Mouse (Mus musculus): ENCODE results near the gene Nlrc5. TPM values are rescaled to one million over a fixed set of nuclear protein-coding genes. Genes with fewer than 3 reads are reported as not detected.
A peak's percentile ranks its signal among the peaks of the same experiment; 100 is the strongest.

Nlrc5 gene
- polyA plus RNA-seq, 1 experiment from 2014 or later: 0.34 TPM

DNA sequence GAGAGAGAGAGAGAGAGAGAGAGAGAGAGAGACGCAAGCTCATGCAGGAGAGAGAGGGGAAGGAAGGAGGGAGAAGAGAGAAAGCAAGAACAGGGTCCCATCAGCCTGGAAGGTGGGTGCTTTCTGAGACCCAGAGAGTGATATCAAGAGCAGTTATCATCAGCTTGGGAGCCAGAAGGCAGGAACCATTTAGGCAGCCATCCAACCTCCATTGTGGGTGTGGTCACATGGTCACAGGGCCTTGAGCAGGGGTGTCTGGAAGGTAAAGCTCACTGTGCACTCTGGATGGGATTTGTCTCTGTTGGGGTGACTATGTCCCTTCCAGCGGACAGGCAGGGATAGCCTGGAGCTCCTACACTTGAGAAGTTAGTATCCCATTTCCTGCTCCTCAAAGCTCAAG lies 105.9 kb downstream of the Nlrc5 start:
- peaks cover 12% of the 10 kb centered on the region for H3K4me1 ChIP-seq
- 88% methylated on average over 1 of the region's 2 CpGs for WGBS

DNA sequence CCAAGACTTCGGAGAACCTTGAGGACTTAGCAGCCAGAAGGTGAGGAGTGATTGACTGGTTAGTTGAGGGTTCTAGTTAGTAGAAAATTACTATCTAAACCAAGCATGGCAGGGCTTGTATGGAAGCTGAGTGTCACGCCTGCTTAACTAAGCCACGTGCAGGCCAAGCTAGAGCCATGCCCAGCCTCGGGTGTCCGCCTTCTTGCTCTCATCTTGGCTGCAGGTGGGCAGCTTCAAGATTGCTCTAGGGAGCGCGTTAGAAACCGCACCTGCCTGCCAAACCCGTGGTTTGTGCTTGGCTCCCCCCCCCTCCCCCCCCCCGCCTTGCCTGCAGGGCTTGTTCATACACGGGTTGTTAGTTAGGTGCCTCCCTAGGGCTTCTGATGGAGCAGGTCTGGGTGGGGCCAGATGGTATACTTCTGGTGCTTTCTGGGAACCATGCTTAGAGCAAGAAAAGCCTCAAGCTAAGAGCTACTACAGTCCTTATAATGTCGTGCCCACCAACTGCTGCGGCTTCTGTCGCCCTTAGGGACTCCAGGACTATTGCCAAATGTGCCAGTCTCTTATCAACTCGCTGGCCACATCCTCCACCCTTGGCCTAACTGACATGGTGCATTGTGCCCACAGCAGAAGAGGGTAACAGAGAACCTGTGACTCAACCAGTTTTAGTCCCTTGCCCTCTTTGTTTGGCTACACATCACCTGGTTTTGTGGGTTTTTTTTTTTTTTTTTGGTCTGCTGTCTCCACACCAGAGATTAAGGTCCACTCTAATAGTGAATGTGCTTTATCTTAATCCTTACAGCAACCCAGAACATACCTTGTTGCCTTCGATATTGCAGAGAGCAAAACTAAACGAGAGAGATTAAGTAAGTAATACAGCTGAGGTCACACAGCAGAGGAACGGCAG lies 107.0 kb downstream of the Nlrc5 start:
- Histone ChIP-seq H3K27ac (no peak overlapping the region), H3K9me3 (no peaks in the 10 kb centered on the region), H3K27me3 (peaks cover 2% of the 10 kb centered on the region; the same call in 1 of the 2 replicates), H3K36me3 (no peaks in the 10 kb centered on the region), H3K9ac (no peak overlapping the region), H3K4me3 (no peak overlapping the region), H3K4me2 (replicated peaks) (no peak overlapping the region), H3K4me1 (peaks cover 12% of the 10 kb centered on the region)
- 63% methylated on average over 18 of the region's 18 CpGs for WGBS
- no peak for ATAC-seq (ENCODE audit: low FRiP score, low read depth)

More for the DNA sequence above, 105.9 kb downstream of the Nlrc5 start:
- no peaks in the 10 kb centered on the region for H3K36me3 ChIP-seq
- no peak for ATAC-seq (ENCODE audit: low FRiP score, low read depth)
- H3K4me2 ChIP-seq (replicated peaks): no peak overlapping the region
- H3K4me3 ChIP-seq: no peak overlapping the region
- H3K27ac ChIP-seq: no peak overlapping the region
- H3K27me3 ChIP-seq: peaks cover 13% of the 10 kb centered on the region
- H3K9me3 ChIP-seq: no peaks in the 10 kb centered on the region
- no peak overlapping the region for H3K9ac ChIP-seq

DNA sequence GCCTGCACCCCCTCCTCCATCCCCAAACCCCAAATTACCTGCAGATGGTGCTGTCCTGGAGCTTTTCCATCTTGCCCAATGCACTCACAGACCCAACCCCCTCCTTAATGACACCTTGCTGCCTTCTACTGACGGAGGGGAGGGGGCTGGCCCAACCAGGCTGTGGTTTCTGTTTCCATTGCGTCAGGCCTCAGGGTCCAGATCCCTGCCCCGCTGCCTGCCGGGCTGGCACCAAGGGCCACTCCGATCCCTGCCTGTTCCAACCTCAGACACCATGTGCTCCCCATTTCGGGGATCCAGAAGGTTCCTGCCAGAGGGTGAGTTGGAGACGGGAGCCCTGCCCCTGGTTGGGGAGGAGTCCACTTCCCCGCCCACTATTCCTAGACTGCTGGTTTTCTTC lies 109.8 kb downstream of the Nlrc5 start:
- ATAC-seq (ENCODE audit: low FRiP score, low read depth): peak; percentile 32
- Histone ChIP-seq H3K27ac (no peak overlapping the region), H3K4me2 (replicated peaks) (peak overlapping the region; percentile 48), H3K27me3 (no peaks in the 10 kb centered on the region), H3K4me1 (peaks cover 12% of the 10 kb centered on the region), H3K9ac (no peak overlapping the region), H3K9me3 (no peaks in the 10 kb centered on the region), H3K4me3 (0 out of 2 replicates have a peak overlapping the region, but pooled peaks have one; percentile 1), H3K36me3 (no peaks in the 10 kb centered on the region)
- WGBS: 32% methylated on average over 8 of the region's 8 CpGs

DNA sequence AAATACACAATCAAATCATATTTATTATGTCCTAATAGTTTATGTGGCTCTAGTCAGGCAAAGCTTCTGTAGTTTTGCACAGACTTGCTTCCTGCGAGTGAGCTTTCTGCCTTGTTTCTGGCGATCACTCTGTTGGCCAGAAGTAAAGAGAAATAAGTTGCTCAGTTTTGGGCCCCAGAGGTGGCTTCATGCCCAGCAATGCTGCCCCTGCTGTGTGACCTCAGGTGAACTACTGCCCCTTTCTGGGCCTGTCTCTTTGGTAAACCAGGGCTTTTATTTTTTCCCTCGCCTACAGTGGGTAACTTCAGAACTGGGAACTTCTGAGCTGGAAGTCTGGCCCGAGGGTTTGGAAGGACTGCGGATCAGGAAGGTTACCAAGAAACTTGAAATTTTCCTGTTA lies 114.9 kb downstream of the Nlrc5 start:
- H3K27me3 ChIP-seq: no peaks in the 10 kb centered on the region
- H3K36me3 ChIP-seq: no peaks in the 10 kb centered on the region
- H3K9me3 ChIP-seq: no peaks in the 10 kb centered on the region
- ATAC-seq (ENCODE audit: low FRiP score, low read depth): no peak
- peaks cover 15% of the 10 kb centered on the region for H3K4me1 ChIP-seq
- H3K27ac ChIP-seq: no peak overlapping the region
- H3K9ac ChIP-seq: no peak overlapping the region
- no peak overlapping the region for H3K4me3 ChIP-seq
- WGBS: 78% methylated on average over 5 of the region's 5 CpGs
- H3K4me2 ChIP-seq (replicated peaks): no peak overlapping the region

DNA sequence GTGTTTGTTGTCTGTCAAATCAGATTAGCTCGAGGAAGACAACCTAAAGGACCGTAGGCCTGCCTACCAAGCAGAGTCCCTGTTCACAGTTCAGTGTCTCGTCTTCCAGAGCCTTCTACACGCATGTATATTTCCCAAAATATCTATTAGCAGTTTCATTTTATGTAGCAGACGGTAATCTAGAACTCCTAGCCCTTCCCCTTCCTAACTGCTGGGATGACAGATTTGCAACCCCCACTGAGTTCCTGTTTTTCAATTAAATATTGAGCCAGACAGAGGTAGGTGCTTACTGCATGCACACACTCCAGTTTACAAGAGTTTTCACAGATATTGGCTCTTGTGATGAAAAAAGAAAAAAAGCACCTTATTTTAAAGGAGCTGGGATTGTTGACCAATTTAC lies 115.3 kb downstream of the Nlrc5 start:
- H3K4me1 ChIP-seq: peaks cover 11% of the 10 kb centered on the region
- H3K27me3 ChIP-seq: no peaks in the 10 kb centered on the region
- H3K4me2 ChIP-seq (replicated peaks): no peak overlapping the region
- no peak overlapping the region for H3K9ac ChIP-seq
- ATAC-seq (ENCODE audit: low FRiP score, low read depth): no peak
- H3K27ac ChIP-seq: no peak overlapping the region
- H3K9me3 ChIP-seq: no peaks in the 10 kb centered on the region
- no peaks in the 10 kb centered on the region for H3K36me3 ChIP-seq
- 64% methylated on average over 5 of the region's 5 CpGs for WGBS
- H3K4me3 ChIP-seq: no peak overlapping the region

DNA sequence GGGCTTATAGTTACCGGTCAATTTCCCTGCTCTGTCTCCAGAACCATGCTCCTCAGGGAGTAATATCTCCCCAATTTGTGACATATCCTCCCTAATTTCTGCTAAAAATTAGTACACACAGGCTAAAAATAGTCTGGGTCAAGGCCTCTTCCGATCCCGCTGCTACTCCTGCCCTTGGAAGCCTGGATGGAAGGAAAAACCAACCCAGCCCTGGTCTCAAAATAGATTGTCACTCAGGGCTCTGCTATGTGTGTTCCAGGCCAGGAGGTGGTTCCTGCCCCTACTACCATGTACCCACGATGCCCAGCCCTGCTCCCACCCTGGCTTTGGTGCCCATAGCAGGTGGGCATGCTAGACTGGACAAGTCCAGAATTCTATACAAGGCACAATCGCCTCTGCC lies 115.8 kb downstream of the Nlrc5 start:
- Histone ChIP-seq H3K9me3 (no peaks in the 10 kb centered on the region), H3K27me3 (no peaks in the 10 kb centered on the region), H3K4me3 (no peak overlapping the region), H3K4me2 (replicated peaks) (no peak overlapping the region), H3K36me3 (no peaks in the 10 kb centered on the region), H3K9ac (no peak overlapping the region), H3K4me1 (peaks cover 9% of the 10 kb centered on the region; the same call in 1 of the 2 replicates), H3K27ac (no peak overlapping the region)
- 83% methylated on average over 5 of the region's 5 CpGs for WGBS
- no peak for ATAC-seq (ENCODE audit: low FRiP score, low read depth)

DNA sequence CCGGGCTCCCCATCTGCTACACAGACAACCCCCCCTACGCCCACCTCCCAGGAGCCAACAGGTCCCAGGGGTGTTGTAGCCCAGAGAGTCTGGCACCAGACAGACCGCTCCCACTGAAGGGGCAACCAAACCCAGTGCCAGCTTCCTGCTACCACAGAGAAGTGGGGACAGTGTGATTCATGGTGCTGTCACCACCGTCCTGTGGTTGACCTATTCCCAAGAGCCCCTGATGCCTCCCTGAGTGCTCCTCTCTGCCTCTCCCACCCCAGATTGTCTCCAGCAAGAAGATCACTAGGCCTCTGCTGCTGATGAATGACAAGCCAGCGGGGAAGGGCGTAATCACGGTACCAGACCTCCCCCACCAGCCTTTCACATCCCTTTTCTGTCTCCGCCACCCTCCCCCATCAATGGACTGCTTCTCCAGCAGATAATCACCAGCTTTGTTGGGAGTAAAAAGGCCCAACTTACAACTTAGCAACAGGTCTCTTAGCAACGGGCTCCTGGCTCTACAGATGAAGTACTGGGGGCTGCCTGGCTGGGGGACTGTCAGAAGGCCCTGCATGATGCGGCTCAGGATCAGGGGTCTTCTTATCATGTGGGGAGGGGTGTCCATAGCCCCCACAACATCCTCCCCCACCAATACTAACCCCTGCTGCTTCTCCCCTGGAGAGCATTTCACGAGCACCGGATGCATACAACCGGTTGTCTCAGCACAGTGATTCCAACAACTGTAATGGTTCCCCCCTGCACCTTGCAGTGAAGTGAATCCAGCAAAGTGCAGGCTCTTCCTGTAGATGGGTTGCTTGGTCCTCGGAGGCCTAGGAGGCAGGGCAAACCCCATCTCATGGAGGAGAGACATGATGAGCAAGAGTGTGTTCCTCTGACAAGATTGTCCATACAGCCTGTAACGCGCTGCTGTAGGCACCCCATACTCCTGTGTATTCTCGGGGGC lies 117.6 kb downstream of the Nlrc5 start:
- 0 out of 2 replicates have a peak, but pooled peaks have one; percentile 16 for ATAC-seq (ENCODE audit: low FRiP score, low read depth)
- Histone ChIP-seq H3K9ac (no peak overlapping the region), H3K4me1 (peaks cover 9% of the 10 kb centered on the region; the same call in 1 of the 2 replicates), H3K4me3 (no peak overlapping the region), H3K36me3 (no peaks in the 10 kb centered on the region), H3K27ac (no peak overlapping the region), H3K27me3 (no peaks in the 10 kb centered on the region), H3K9me3 (no peaks in the 10 kb centered on the region), H3K4me2 (replicated peaks) (no peak overlapping the region)
- WGBS: 60% methylated on average over 17 of the region's 17 CpGs

DNA sequence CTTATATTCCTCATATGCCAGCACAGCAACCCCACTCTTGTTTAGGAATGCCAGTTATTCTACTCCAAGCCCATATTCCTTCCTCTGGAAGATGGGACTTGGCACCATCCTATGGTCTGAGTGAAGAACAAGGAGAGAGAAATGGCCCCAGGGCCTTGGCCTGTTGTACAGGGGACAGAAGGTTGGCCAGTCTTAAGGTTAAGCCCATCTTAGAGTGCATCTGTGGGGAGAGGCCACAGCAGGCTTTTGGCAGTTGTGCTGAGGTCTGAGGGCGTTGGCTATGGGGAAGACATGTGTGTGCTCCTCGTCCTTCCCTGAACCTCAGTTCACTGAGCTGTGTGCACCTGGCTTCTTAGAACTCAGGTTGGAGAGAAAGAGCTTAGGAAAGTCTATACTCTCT lies 118.5 kb downstream of the Nlrc5 start:
- no peak overlapping the region for H3K9ac ChIP-seq
- peaks cover 9% of the 10 kb centered on the region; the same call in 1 of the 2 replicates for H3K4me1 ChIP-seq
- no peaks in the 10 kb centered on the region for H3K27me3 ChIP-seq
- 93% methylated on average over 2 of the region's 2 CpGs for WGBS
- no peak overlapping the region for H3K27ac ChIP-seq
- no peak overlapping the region for H3K4me3 ChIP-seq
- no peaks in the 10 kb centered on the region for H3K36me3 ChIP-seq
- no peak overlapping the region for H3K4me2 ChIP-seq (replicated peaks)
- no peak for ATAC-seq (ENCODE audit: low FRiP score, low read depth)
- no peaks in the 10 kb centered on the region for H3K9me3 ChIP-seq

DNA sequence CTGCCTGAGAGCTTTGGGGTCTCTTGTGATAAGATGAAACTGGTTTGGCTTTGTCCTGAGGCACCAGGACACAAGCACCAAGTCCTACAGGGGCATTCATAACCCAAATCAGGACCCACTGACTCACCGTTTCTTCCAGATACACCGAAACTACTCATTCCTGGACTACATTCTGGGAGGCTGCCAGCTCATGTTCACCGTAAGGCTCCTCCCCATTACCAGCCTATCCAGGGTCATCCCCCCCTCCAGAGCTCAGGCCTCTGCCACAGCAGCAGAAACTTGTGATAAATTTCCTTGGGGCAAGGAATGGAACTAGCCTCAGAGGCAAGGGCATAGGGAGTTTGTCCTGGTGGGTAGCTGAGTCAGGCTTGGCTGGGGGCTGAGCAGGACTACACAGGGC lies 123.1 kb downstream of the Nlrc5 start:
- no peak overlapping the region for H3K9ac ChIP-seq
- no peaks in the 10 kb centered on the region for H3K27me3 ChIP-seq
- H3K4me2 ChIP-seq (replicated peaks): no peak overlapping the region
- H3K9me3 ChIP-seq: no peaks in the 10 kb centered on the region
- whole genome bisulfite sequencing: 71% methylated on average over 3 of the region's 3 CpGs
- H3K27ac ChIP-seq: no peak overlapping the region
- no peak overlapping the region for H3K4me3 ChIP-seq
- H3K36me3 ChIP-seq: no peaks in the 10 kb centered on the region
- H3K4me1 ChIP-seq: no peaks in the 10 kb centered on the region
- ATAC-seq (ENCODE audit: low FRiP score, low read depth): no peak

DNA sequence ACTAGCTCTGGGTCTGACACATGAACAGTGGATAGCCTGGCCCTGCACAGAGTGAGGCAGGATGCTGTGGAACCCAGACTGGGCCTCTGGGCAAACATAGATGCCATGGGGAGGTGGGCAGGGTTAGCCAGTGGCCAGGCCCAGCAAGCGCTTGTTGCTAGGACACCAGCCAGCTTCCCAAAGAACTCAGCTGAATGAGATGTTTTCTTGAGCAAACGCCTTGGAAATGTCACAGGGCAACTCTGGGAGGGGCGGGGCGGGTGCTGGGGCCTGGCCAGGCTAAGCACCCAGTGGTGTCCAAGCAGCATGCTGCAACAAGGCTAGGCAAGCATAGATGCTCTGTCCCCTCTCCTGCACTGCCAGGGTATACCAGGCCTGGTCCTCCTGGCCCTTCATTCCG lies 127.1 kb downstream of the Nlrc5 start:
- Histone ChIP-seq H3K9me3 (no peaks in the 10 kb centered on the region), H3K4me3 (no peak overlapping the region), H3K9ac (no peak overlapping the region), H3K36me3 (no peaks in the 10 kb centered on the region), H3K4me2 (replicated peaks) (no peak overlapping the region), H3K27ac (no peak overlapping the region), H3K27me3 (no peaks in the 10 kb centered on the region), H3K4me1 (0 out of 2 replicates have a peak, but pooled peaks cover 4% of the 10 kb centered on the region)
- no peak for ATAC-seq (ENCODE audit: low FRiP score, low read depth)
- WGBS: 76% methylated on average over 5 of the region's 5 CpGs

DNA sequence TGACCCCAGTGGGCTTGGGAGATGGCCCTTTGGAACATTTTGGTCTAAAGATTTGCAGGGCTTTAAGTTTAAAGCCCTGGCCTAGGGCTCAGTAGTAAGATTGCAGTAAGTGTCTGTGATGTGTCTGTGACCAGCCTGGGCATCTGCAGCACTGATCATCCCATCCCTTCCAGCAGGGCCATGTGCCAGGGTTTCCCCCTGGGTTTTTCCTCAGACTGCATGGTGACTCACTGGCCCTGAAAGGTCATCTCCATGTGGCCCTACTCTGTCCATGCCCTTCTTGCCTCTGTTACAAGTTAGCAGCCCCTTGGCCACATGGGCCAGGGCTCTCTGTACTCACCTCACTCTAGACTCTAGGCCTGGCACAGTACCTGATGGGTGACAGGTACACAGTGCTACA lies 130.3 kb downstream of the Nlrc5 start:
- no peaks in the 10 kb centered on the region for H3K9me3 ChIP-seq
- ATAC-seq (ENCODE audit: low FRiP score, low read depth): no peak
- H3K36me3 ChIP-seq: no peaks in the 10 kb centered on the region
- H3K4me2 ChIP-seq (replicated peaks): no peak overlapping the region
- no peaks in the 10 kb centered on the region for H3K27me3 ChIP-seq
- peaks cover 11% of the 10 kb centered on the region; the same call in 1 of the 2 replicates for H3K4me1 ChIP-seq
- H3K4me3 ChIP-seq: no peak overlapping the region
- no peak overlapping the region for H3K27ac ChIP-seq
- no peak overlapping the region for H3K9ac ChIP-seq

DNA sequence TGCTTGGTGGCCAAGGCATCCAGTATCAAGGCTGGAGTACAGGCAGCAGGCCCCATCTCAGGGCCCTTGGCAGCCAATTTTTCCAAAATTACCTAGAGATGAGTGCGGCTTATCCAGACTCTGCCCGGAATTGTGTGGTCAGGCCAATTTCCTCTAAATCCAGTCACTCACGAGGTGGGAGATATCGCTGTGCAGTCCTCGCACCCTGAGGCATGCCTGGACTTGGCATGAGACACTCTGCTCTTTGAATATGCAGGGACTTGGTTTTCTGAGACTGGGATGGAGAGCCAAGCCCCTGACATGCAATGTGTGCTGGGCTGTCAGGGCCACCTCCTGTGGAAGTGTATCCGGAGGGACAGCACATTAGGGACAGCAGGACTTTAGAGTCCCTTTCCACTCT lies 131.9 kb downstream of the Nlrc5 start:
- peaks cover 11% of the 10 kb centered on the region; the same call in 1 of the 2 replicates for H3K4me1 ChIP-seq
- no peak overlapping the region for H3K27ac ChIP-seq
- no peak overlapping the region for H3K9ac ChIP-seq
- H3K27me3 ChIP-seq: no peaks in the 10 kb centered on the region
- no peak overlapping the region for H3K4me2 ChIP-seq (replicated peaks)
- no peaks in the 10 kb centered on the region for H3K9me3 ChIP-seq
- 70% methylated on average over 6 of the region's 6 CpGs for WGBS
- no peak for ATAC-seq (ENCODE audit: low FRiP score, low read depth)
- H3K4me3 ChIP-seq: no peak overlapping the region
- no peaks in the 10 kb centered on the region for H3K36me3 ChIP-seq

Data from limb, embryonic 13.5 days (tissue).